In the genomic region with DNA sequence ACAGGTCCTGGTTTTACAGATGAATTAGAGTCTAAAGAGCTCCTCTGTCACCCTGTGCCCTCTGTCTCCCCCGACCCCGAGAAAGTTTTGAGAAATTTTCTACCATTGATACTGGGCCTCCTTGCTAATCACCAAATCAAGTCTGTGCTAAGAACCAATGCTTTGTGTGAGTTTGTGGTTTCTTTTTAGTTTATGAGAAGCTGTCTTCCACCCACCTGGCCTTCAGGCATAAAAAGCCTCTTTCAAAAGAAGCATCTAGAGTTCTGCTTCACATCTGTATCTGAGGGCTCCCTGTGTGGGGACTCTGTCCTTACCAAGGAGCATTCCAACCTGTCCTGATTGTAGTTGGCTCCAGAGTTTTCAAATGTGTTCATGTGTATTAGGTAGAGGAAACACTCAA, we compare ENCODE assay signal across 19 mouse cellular contexts. TPM values are rescaled to one million over a fixed set of nuclear protein-coding genes. Genes with fewer than 3 reads are reported as not detected.
A peak's percentile ranks its signal among the peaks of the same experiment; 100 is the strongest.
DNase-seq lines count a peak whose midpoint lies in the region; ATAC-seq and TF ChIP-seq lines count a peak whose summit lies in the region.
"Had no signal": no experiment of that assay in that cellular context is flagged by ENCODE, and none has a peak within 500 bp of the region (broad histone marks: within the 10 kb centered on the region; RNA-seq: fewer than 3 reads in every experiment).

No protein-coding gene starts in this region.

- no peak for ATAC-seq in heart, embryonic 12.5 days (ENCODE audit: insufficient number of reproducible peaks, low FRiP score)
- no peak for ATAC-seq in kidney, embryonic 15.5 days (replicated peaks; ENCODE audit: low FRiP score)
- ATAC-seq in stomach, embryonic 14.5 days (ENCODE audit: insufficient number of reproducible peaks, insufficient read depth, low FRiP score, low read depth): no peak

- no peaks in the 10 kb centered on the region for H3K9me3 ChIP-seq in heart, embryonic 12.5 days (replicated peaks)
- H3K9me3 ChIP-seq in kidney, embryonic 15.5 days (replicated peaks): no peaks in the 10 kb centered on the region
- no peaks in the 10 kb centered on the region for H3K9me3 ChIP-seq in stomach, embryonic 14.5 days (ENCODE audit: control insufficient read depth, low read depth, low read length)
- H3K9me3 ChIP-seq in hindbrain, embryonic 10.5 days: no peaks in the 10 kb centered on the region
- H3K9me3 ChIP-seq: embryonic facial prominence, embryonic 15.5 days; forebrain, embryonic 12.5 days; megakaryocyte, embryonic 14.5 days; neural tube, embryonic 13.5 days had no signal

- WGBS in heart, embryonic 12.5 days: 70% methylated on average over 2 of the region's 2 CpGs
- 80% methylated on average over 2 of the region's 2 CpGs for WGBS in kidney, embryonic 15.5 days
- WGBS in thymus, adult 2 months: 8% methylated on average over 2 of the region's 2 CpGs
- WGBS in stomach, embryonic 14.5 days: 89% methylated on average over 2 of the region's 2 CpGs
- WGBS in hindbrain, embryonic 10.5 days: 79% methylated on average over 2 of the region's 2 CpGs

- no peak for DNase-seq in heart, postnatal 10 days
- DNase-seq in kidney, adult 18-20 months: no peak
- no peak for DNase-seq in thymus, adult 2 months
- DNase-seq in thymus, postnatal 25 days: no peak
- no peak for DNase-seq in hindbrain, embryonic 10.5 days (ENCODE audit: low spot score)
- DNase-seq: adrenal gland, postnatal 36 days; B cell, adult 2 months; cerebellum, adult 11 months; retina, postnatal 1 day had no signal

- intact Hi-C loops in heart, postnatal 10 days (cut with DNase I): loop anchor here (2.0 kb wide), 1 partner anchor 62 kb away; the partner anchor contains the start of gene Gimap5

- TF ChIP-seq CTCF in thymus, adult 2 months (IDR thresholded peaks at IDR 0.05; ENCODE audit: borderline replicate concordance, control insufficient read depth, extremely low read depth, insufficient read depth, low read length, poor library complexity): no peak

- H3K4me2 ChIP-seq in heart, embryonic 12.5 days: peak overlapping the region; percentile 27
- peak overlapping the region; percentile 26 for H3K4me2 ChIP-seq in kidney, embryonic 15.5 days
- H3K4me2 ChIP-seq in stomach, embryonic 14.5 days (replicated peaks; ENCODE audit: low read depth, low read length): 0 out of 2 replicates have a peak overlapping the region, but pooled peaks have one; percentile 5
- H3K4me2 ChIP-seq: embryonic facial prominence, embryonic 15.5 days; forebrain, embryonic 12.5 days; neural tube, embryonic 13.5 days had no signal

- no peak overlapping the region for H3K4me3 ChIP-seq in heart, embryonic 12.5 days
- H3K4me3 ChIP-seq in kidney, embryonic 15.5 days (replicated peaks): peak overlapping the region; percentile 29
- H3K4me3 ChIP-seq in thymus, adult 2 months (ENCODE audit: control insufficient read depth, insufficient read depth, low read length): no peak overlapping the region
- H3K4me3 ChIP-seq in stomach, embryonic 14.5 days (ENCODE audit: low read depth, low read length): no peak overlapping the region
- H3K4me3 ChIP-seq in hindbrain, embryonic 10.5 days: no peak overlapping the region
- H3K4me3 ChIP-seq: embryonic facial prominence, embryonic 15.5 days; forebrain, embryonic 12.5 days; neural tube, embryonic 13.5 days had no signal

- TF ChIP-seq POLR2A in thymus, adult 2 months (IDR thresholded peaks at IDR 0.05; ENCODE audit: control insufficient read depth, extremely low read depth, insufficient read depth, low read length, poor library complexity): no peak

- H3K36me3 ChIP-seq in heart, embryonic 12.5 days: no peaks in the 10 kb centered on the region
- H3K36me3 ChIP-seq in kidney, embryonic 15.5 days: no peaks in the 10 kb centered on the region
- no peaks in the 10 kb centered on the region; the same call in 1 of the 2 replicates for H3K36me3 ChIP-seq in thymus, adult 2 months (ENCODE audit: control insufficient read depth, insufficient read depth, low read length)
- H3K36me3 ChIP-seq in stomach, embryonic 14.5 days (ENCODE audit: control insufficient read depth, insufficient read depth, low read length): no peaks in the 10 kb centered on the region
- H3K36me3 ChIP-seq in hindbrain, embryonic 10.5 days: no peaks in the 10 kb centered on the region
- H3K36me3 ChIP-seq: embryonic facial prominence, embryonic 15.5 days; forebrain, embryonic 12.5 days; neural tube, embryonic 13.5 days had no signal

- H3K4me1 ChIP-seq in heart, embryonic 12.5 days (replicated peaks): 0 out of 2 replicates have a peak, but pooled peaks cover 5% of the 10 kb centered on the region
- H3K4me1 ChIP-seq in kidney, embryonic 15.5 days: no peaks in the 10 kb centered on the region
- H3K4me1 ChIP-seq in thymus, adult 2 months (replicated peaks; ENCODE audit: control insufficient read depth, insufficient read depth, low read length): peaks cover 32% of the 10 kb centered on the region
- no peaks in the 10 kb centered on the region for H3K4me1 ChIP-seq in stomach, embryonic 14.5 days (ENCODE audit: control insufficient read depth, insufficient read depth, low read length)
- H3K4me1 ChIP-seq in hindbrain, embryonic 10.5 days (replicated peaks): no peaks in the 10 kb centered on the region
- H3K4me1 ChIP-seq: embryonic facial prominence, embryonic 15.5 days; forebrain, embryonic 12.5 days; neural tube, embryonic 13.5 days had no signal

- H3K27ac ChIP-seq in heart, embryonic 12.5 days (ENCODE audit: poor library complexity, severe bottlenecking): peak overlapping the region; percentile 64
- H3K27ac ChIP-seq in kidney, embryonic 15.5 days: peak overlapping the region; percentile 60; the same call in 1 of the 2 replicates
- peak overlapping the region; percentile 92 for H3K27ac ChIP-seq in thymus, adult 2 months (ENCODE audit: control insufficient read depth, insufficient read depth, low read length)
- H3K27ac ChIP-seq in stomach, embryonic 14.5 days (ENCODE audit: low read length): no peak overlapping the region
- H3K27ac ChIP-seq in hindbrain, embryonic 10.5 days: no peak overlapping the region
- H3K27ac ChIP-seq: embryonic facial prominence, embryonic 15.5 days; forebrain, embryonic 12.5 days; neural tube, embryonic 13.5 days had no signal

- no peak overlapping the region for H3K9ac ChIP-seq in heart, embryonic 12.5 days
- no peak overlapping the region for H3K9ac ChIP-seq in kidney, embryonic 15.5 days
- no peak overlapping the region for H3K9ac ChIP-seq in stomach, embryonic 14.5 days (replicated peaks; ENCODE audit: low read depth, low read length)
- H3K9ac ChIP-seq: embryonic facial prominence, embryonic 15.5 days; forebrain, embryonic 12.5 days; neural tube, embryonic 13.5 days had no signal

- no peaks in the 10 kb centered on the region for H3K27me3 ChIP-seq in heart, embryonic 12.5 days (replicated peaks)
- H3K27me3 ChIP-seq in kidney, embryonic 15.5 days: no peaks in the 10 kb centered on the region
- no peaks in the 10 kb centered on the region for H3K27me3 ChIP-seq in thymus, adult 2 months (ENCODE audit: control insufficient read depth, insufficient read depth, low read length)
- H3K27me3 ChIP-seq in stomach, embryonic 14.5 days (ENCODE audit: control insufficient read depth, insufficient read depth, low read length): no peaks in the 10 kb centered on the region
- no peaks in the 10 kb centered on the region for H3K27me3 ChIP-seq in hindbrain, embryonic 10.5 days (ENCODE audit: insufficient read depth, poor library complexity, severe bottlenecking)
- H3K27me3 ChIP-seq: embryonic facial prominence, embryonic 15.5 days; forebrain, embryonic 12.5 days; megakaryocyte, embryonic 14.5 days; neural tube, embryonic 13.5 days had no signal

RNA-seq across cellular contexts. Expression of gene Gimap4, which starts 0.9 kb away (rescaled TPM):
- 9.9 and 10.7 TPM in 2 replicates for polyA plus RNA-seq in heart, embryonic 12.5 days (2016; fragmentation: Nextera tagmentation; extraction: Ambion mirVana)
- 10 to 100 TPM; 46.9 to 57.4 TPM for total RNA-seq in heart, postnatal 10 days (2021)
- polyA plus RNA-seq in kidney, embryonic 15.5 days (2015; fragmentation: Nextera tagmentation; extraction: Ambion mirVana): 69.5 and 72.5 TPM in 2 replicates
- polyA plus RNA-seq in thymus, adult 2 months (2012; rRNA removed): 43.0 and 64.0 TPM in 2 replicates
- polyA plus RNA-seq in stomach, embryonic 14.5 days (2014; fragmentation: Nextera tagmentation; extraction: Ambion mirVana): 17.4 and 17.5 TPM in 2 replicates
- 5.3 and 5.8 TPM in 2 replicates for polyA plus RNA-seq in hindbrain, embryonic 10.5 days (2016; fragmentation: Nextera tagmentation; extraction: Ambion mirVana)

RNA-seq across cellular contexts. Expression of gene Gimap9, which starts 9.3 kb away (rescaled TPM):
- 8.7 and 9.4 TPM in 2 replicates for polyA plus RNA-seq in heart, embryonic 12.5 days (2016; fragmentation: Nextera tagmentation; extraction: Ambion mirVana)
- total RNA-seq in heart, postnatal 10 days (2021): 1 to 10 TPM; 6.0 to 7.5 TPM
- 11.7 and 12.6 TPM in 2 replicates for polyA plus RNA-seq in kidney, embryonic 15.5 days (2015; fragmentation: Nextera tagmentation; extraction: Ambion mirVana)
- 42.5 and 49.6 TPM in 2 replicates for polyA plus RNA-seq in thymus, adult 2 months (2012; rRNA removed)
- polyA plus RNA-seq in stomach, embryonic 14.5 days (2014; fragmentation: Nextera tagmentation; extraction: Ambion mirVana): 6.7 and 8.6 TPM in 2 replicates
- 3.4 and 4.4 TPM in 2 replicates for polyA plus RNA-seq in hindbrain, embryonic 10.5 days (2016; fragmentation: Nextera tagmentation; extraction: Ambion mirVana)

RNA-seq across cellular contexts. Expression of gene Gimap6, which starts 22.8 kb away (rescaled TPM):
- 28.7 and 28.8 TPM in 2 replicates for polyA plus RNA-seq in heart, embryonic 12.5 days (2016; fragmentation: Nextera tagmentation; extraction: Ambion mirVana)
- 10 to 100 TPM; 73.8 to 74.5 TPM for total RNA-seq in heart, postnatal 10 days (2021)
- polyA plus RNA-seq in kidney, embryonic 15.5 days (2015; fragmentation: Nextera tagmentation; extraction: Ambion mirVana): 50.6 and 51.3 TPM in 2 replicates
- polyA plus RNA-seq in thymus, adult 2 months (2012; rRNA removed): 72.9 and 82.4 TPM in 2 replicates
- polyA plus RNA-seq in stomach, embryonic 14.5 days (2014; fragmentation: Nextera tagmentation; extraction: Ambion mirVana): 20.4 and 21.6 TPM in 2 replicates
- 10.0 and 10.4 TPM in 2 replicates for polyA plus RNA-seq in hindbrain, embryonic 10.5 days (2016; fragmentation: Nextera tagmentation; extraction: Ambion mirVana)

RNA-seq across cellular contexts. Expression of gene Gm28053, which starts 33.2 kb away (rescaled TPM):
- 2.4 and 3.6 TPM in 2 replicates for polyA plus RNA-seq in heart, embryonic 12.5 days (2016; fragmentation: Nextera tagmentation; extraction: Ambion mirVana)
- total RNA-seq in heart, postnatal 10 days (2021): 1 to 10 TPM; 5.0 to 6.6 TPM
- 2.7 and 3.3 TPM in 2 replicates for polyA plus RNA-seq in kidney, embryonic 15.5 days (2015; fragmentation: Nextera tagmentation; extraction: Ambion mirVana)
- polyA plus RNA-seq in thymus, adult 2 months (2012; rRNA removed): 0.36 and 0.88 TPM in 2 replicates
- polyA plus RNA-seq in stomach, embryonic 14.5 days (2014; fragmentation: Nextera tagmentation; extraction: Ambion mirVana): 1.9 and 3.8 TPM in 2 replicates
- polyA plus RNA-seq in hindbrain, embryonic 10.5 days (2016; fragmentation: Nextera tagmentation; extraction: Ambion mirVana): not detected in 2 replicates
- total RNA-seq: midbrain, postnatal 0 days had no signal
- polyA plus RNA-seq: forebrain, embryonic 12.5 days; midbrain, postnatal 0 days had no signal

RNA-seq across cellular contexts. Expression of gene Gimap7, which starts 33.2 kb away (rescaled TPM):
- polyA plus RNA-seq in heart, embryonic 12.5 days (2016; fragmentation: Nextera tagmentation; extraction: Ambion mirVana): not detected in 2 replicates
- total RNA-seq in heart, postnatal 10 days (2021): not detected
- not detected in 2 replicates for polyA plus RNA-seq in kidney, embryonic 15.5 days (2015; fragmentation: Nextera tagmentation; extraction: Ambion mirVana)
- polyA plus RNA-seq in thymus, adult 2 months (2012; rRNA removed): 3.8 and 6.3 TPM in 2 replicates
- polyA plus RNA-seq in stomach, embryonic 14.5 days (2014; fragmentation: Nextera tagmentation; extraction: Ambion mirVana): not detected in 2 replicates
- not detected in 2 replicates for polyA plus RNA-seq in hindbrain, embryonic 10.5 days (2016; fragmentation: Nextera tagmentation; extraction: Ambion mirVana)
- total RNA-seq: midbrain, postnatal 0 days had no signal
- polyA plus RNA-seq: cortical plate, adult 2 months; forebrain, embryonic 12.5 days; limb, embryonic 14.5 days; midbrain, postnatal 0 days; neural tube, embryonic 13.5 days had no signal

Comparison
In these comparisons a context has a peak if more than half of its experiments do, and no peak if none do; other contexts are left out.
1. H3K27ac ChIP-seq: peak in heart, embryonic 12.5 days (single experiment), kidney, embryonic 15.5 days (single experiment) and thymus, adult 2 months (single experiment); none in stomach, embryonic 14.5 days (single experiment) and hindbrain, embryonic 10.5 days (single experiment).
2. Peak in every context shown above with its lines, with median percentiles within 50 percentile points of each other: H3K4me2 ChIP-seq.